Mouse (Mus musculus): ENCODE data around the gene Ppp1r15a. TPM values are rescaled to one million over a fixed set of nuclear protein-coding genes. Genes with fewer than 3 reads are reported as not detected.

Gene Ppp1r15a
- total RNA-seq (2017), result 204 to 390 TPM (median 221 TPM) in 3 replicates

DNA sequence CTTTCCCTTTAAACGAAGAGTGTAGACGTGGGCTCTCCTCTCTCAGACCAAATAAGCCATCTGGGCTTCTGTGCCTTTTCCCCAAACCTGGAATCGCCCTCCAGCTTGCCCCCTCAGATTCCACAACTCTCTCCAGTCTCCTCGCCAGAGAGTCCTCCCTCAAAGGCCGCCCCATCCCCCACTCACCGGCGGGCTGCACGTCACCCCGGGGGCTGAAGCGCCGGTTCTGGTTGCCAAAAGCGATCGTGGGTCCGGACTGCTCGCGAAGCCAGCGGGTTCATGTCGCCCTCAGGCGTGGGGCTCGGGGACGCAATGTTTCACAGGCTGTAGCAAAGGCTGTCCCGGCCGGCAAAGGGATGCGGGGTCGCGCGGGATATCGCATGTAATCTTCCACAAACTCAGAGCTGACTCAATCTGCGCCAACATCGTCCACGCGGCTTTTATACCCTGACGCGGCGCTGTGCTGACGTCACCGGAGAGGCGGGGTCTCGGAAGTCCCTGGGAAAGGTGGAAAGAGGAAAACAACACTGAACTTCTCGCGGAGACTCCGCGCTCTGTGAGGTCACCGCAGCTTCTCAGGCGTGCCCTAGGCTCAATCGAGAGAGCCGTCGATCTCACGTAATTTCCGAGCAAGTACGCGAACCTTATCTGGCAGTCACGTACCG lies at the start of gene Ppp1r15a, which contains the start of gene Plekha4:
Ppp1r15a (minus strand) TSS at position 460 of the 665 bp plus-strand sequence.
Plekha4 (plus strand) TSS at position 522 of the 665 bp plus-strand sequence.
- ATAC-seq (replicated peaks; ENCODE audit: insufficient number of reproducible peaks, low FRiP score, low TSS enrichment, poor library complexity, severe bottlenecking), result peak; percentile 93

DNA sequence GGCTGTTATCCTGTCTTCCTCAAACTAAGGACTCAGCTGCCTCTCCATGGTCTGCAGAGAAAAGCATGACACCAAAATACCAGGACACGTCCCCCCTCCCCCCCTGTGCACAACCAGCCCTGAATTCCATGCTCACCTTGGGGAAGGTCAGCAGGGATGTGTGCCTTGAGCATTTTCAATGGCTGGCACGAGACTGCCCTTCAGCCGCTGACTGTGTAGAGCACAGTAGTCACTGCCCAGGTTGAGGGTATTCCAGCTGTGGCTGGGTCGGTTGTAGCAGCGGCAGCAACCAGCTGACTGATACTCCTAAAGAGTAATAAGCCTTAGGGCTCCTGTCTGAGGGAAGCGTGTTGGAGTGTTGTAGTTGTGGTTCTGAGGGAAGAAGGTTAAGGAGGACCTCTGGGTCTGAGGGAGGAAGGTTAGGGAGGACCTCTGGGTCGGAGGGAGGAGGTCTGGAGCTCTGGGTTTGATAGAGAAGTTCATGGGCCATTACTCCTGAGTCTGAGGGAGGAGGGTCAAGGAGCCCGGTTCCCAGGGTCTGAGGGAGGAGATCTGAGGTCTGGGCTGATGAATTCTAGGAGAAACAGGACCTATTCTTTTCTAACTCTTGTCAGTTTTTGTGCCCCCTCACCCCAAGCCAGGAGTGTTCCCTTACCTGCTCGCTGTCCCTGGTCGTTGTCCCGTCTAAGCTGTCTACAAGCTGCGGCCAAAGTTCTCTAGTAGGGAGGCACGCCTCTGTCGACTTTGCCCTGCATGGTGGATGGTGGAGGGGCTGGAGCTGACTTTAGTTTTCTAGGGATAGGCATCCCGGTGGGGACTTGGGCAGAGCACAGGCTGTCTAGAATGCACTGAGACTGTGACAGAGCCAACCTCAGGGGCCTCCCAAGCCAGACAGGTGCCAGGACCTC lies 48.7 kb upstream of the Ppp1r15a start:
- no peak for ATAC-seq (replicated peaks; ENCODE audit: insufficient number of reproducible peaks, low FRiP score, low TSS enrichment, poor library complexity, severe bottlenecking)

DNA sequence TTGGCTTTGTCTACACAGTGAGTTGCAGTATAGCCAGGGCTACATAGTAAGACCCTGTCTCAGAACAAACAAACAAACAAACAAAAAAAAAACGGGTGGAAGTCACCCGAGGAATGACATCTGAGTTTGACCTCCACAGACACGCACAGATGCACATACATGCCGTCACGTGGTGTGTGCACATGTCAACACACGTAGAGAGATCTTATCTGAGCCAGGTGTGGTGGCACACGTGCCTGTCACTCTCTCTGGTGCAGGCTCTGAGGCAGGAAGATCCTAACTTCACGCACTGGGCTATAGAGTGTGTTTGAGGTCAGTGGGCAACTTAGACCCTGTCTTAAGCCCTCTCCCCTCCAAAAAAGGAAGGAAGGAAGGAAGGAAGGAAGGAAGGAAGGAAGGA lies 47.9 kb upstream of the Ppp1r15a start:
- no peak for ATAC-seq (replicated peaks; ENCODE audit: insufficient number of reproducible peaks, low FRiP score, low TSS enrichment, poor library complexity, severe bottlenecking)

DNA sequence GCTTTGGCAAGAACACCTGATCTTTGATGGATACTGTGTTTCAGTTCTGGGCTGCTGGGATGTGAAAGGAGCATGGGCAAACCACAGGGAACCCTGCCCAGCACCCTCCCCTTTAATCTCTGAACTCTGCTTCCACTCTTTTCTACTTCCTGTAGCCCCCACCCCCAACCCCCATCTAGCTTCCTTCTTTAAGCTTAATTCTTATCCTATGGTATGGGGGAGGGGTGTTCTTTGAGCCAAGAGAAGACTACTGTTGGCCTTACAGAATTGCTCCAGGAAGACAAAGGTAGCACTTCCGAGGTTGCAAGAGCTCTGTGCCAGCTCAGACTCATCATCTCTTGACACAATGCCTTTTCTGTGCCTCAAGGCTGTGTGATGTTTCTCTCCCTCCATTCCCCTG lies 45.9 kb upstream of the Ppp1r15a start:
- ATAC-seq (replicated peaks; ENCODE audit: insufficient number of reproducible peaks, low FRiP score, low TSS enrichment, poor library complexity, severe bottlenecking), result no peak

DNA sequence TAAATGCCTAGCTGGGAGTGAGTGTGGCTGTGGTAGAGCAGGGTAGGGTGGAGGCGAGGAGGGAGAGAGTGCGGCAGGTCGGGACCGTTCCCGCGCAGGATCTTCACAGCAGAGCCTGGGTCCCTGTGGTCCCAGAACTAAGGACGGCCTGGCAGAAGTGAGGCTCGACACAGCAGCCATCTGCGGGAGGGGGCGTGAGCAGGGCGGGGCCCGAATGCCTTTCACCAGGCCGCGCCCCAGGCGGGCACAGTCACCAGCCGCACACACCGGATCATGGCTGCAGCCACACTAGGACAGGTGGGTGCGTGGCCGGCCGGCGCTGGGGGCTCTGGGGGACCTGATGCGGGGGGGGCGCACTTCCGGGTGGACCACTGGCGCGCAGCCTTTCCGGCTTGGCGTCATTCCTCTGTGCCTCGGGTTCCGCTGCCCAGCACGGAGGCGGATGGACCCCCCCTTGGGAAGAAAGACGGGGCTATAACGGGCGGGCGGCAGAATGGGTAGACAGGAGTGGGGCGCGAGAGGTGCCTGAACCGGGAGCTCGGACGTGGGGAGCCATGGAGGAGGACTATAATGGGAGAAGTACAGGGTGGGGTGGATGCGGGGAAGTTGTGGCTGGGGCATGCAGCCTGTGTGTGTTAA lies 44.2 kb upstream of the Ppp1r15a start, which contains the start of gene Bcat2:
Bcat2 (plus strand) TSS at position 51 of the 639 bp plus-strand sequence.
- peak; percentile 61 for ATAC-seq (replicated peaks; ENCODE audit: insufficient number of reproducible peaks, low FRiP score, low TSS enrichment, poor library complexity, severe bottlenecking)

DNA sequence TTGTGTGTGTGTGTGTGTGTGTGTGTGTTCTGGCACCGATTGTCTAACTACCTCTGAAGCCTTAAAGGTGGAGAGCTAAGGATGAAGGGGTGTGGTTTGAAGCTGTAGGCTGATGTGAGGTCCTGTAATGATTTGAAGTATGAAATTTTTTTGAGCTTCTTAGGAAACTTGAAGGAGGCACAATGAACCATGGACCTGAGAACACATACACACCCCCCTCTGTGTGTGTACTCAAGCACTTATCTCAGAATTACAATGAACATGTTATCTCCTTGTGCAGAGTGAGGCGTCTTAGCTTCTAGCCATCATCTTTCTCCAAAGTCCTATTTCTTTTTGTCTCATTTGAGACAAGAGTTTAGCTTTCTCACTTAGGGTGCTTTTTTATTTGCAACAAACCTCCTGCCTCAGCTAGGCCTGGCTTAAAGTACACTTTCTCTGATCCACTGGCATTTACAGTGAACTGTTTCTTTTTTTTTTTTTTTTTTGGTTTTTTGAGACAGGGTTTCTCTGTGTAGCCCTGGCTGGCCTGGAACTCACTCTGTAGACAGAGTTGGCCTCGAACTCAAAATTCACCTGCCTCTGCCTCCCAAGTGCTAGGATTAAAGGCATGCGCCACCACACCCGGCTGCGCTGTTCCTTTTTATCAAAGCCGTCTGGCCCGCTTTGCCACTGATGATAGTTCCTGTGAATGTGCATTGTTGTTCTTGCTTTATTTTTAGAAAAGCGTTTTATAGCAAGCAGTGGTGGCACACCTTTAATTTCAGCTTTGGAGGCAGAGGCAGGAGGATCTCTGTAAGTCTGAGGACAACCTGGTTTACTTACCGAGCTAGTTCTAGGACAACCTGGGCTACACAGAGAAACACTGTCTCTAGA lies 42.8 kb upstream of the Ppp1r15a start:
- ATAC-seq (replicated peaks; ENCODE audit: insufficient number of reproducible peaks, low FRiP score, low TSS enrichment, poor library complexity, severe bottlenecking), result no peak

DNA sequence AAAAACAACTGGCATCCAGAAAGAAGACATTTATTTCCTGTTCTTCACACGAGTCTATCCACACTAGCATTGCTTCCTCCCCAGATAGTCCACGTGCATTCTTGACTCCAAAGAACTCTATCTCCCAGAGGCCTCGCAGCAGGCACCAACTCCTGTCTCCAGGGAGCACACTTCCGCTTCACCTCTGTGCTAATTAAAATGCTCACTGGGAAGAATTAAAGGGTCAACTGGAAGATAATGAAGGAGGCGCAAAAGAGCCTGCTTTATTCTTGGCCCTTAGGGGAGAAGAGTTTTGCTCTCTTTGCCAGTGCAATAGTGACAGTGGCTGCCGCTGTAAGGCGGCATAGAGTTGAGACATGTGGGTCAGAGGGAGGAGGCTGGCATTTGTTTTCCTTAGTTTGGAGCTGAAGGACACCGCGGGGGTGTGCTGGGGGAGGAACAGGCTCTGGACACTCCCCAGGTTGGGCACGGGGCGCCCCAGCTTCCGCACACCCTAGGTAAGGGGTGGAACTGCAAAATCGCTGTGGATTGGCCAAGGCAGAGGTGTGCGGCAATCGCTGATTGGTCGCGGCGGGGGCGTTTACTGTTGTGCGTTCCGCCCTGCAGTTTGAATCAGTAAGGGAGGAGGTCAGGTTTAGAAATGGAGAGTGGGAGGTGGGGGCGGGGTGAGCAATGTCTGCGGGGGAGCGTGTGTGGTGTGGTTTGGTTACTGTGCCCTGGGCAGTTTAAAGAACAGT lies 41.9 kb upstream of the Ppp1r15a start:
- peak; percentile 89 for ATAC-seq (replicated peaks; ENCODE audit: insufficient number of reproducible peaks, low FRiP score, low TSS enrichment, poor library complexity, severe bottlenecking)

DNA sequence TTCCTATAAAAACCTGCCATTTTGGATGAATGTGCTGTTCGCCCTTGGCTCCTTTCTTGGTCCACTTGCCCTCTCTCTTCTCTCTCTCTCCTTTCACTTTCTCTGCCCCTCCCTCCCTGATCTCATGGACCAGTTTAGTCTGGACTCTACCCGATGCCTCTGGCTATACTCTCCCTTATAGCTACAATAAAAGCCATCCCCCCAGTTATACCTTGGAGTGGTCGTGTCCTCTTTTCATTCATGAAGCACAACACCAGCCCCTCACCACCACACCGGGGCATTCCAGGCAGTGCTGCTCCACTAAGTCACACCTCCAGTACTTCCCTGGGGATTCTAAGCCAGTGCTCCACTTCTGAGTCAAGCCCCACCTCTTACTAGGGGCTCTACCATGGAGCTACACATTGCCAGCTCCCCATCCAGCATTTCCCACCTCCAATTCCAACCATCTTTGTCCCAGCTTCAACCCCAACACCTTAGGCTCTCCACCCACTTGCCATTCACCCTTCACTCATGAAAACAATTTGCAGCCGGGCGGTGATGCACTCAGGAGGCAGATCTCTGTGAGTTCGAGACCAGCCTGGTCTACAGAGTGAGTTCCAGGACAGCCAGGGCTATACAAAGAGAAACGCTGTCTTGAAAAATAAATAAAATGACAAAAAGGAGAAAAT lies 41.2 kb upstream of the Ppp1r15a start:
- ATAC-seq (replicated peaks; ENCODE audit: insufficient number of reproducible peaks, low FRiP score, low TSS enrichment, poor library complexity, severe bottlenecking), result no peak

DNA sequence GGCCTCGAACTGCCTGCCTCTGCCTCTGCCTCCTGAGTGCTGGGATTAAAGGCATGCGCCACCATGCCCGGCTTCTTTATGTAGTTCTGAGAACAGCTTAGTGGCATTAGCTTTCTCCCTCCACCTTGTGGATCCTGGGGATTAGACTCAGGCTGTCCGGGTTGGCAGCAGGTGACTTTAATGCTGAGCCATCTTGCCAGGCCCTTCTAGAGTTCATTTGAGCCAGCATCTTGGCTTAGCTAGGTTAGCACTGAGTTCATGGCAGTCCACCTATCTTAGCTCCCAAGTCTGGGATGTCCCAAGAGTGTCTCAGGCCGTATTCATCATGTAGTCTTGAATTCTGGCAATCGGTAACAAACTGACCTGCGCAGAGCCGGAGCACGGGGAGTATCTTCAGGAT lies 39.4 kb upstream of the Ppp1r15a start:
- no peak for ATAC-seq (replicated peaks; ENCODE audit: insufficient number of reproducible peaks, low FRiP score, low TSS enrichment, poor library complexity, severe bottlenecking)

DNA sequence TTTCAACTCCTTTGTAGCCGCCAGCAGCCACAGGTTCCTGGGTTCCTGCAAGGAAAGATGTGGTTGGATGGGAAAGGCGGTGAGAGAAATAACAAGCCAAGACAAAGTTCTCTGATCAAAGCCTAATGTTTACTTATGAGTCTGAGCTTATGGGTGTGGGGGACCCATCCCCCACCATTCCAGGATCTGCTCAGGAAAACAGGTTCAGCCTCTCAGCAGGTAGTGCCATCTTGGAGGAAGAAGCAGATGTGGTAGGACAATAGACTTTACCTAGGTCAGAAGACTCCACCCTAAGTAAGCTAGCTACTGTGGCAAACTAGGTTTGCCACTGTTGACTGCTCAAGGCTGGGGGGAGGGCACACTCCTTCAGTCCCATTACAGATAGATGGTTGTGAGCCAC lies 38.7 kb upstream of the Ppp1r15a start:
- ATAC-seq (replicated peaks; ENCODE audit: insufficient number of reproducible peaks, low FRiP score, low TSS enrichment, poor library complexity, severe bottlenecking), result no peak

DNA sequence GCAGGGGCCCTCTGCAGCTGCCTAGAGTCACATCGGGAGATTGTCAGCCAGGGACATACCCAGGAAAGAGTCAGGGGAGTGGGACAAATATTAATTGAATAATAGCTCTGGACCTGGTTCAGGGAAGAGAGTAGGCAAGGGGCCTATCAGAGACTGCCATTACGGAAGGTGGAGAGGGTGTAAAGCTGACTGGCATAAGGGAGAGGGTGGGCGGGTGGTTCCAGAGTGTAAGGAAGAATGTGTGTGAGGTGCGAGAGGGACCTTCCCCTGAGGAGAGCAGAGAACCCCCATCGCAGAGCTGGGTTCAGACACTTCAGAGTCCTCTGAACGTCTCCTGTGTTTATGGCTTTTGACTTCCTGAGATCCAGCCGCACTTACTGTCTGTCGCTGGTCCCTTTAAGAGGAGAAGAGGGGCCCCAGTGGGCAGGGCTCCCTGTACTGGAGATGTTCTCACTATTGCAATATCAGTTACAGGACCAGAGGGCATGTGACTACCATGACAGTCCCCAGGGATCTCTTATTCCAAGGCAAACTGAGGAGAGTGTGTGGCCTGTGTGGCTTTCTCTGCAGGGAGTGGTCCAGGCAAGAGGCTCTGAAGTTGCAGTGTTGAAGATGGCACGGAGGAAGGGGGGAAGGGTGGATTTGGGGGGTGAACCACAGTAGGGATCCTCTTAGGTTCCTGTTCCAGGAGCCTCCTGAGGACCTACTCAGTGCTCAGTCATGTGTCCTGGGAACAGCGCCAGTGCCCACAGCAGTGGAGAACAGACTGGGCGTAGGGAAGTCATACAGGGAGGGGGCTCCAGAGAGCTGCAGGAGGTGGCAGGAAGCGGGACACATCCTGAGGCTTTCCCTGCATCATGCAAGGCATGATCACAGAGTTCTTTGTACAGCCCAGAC lies 35.8 kb upstream of the Ppp1r15a start:
- ATAC-seq (replicated peaks; ENCODE audit: insufficient number of reproducible peaks, low FRiP score, low TSS enrichment, poor library complexity, severe bottlenecking), result no peak

DNA sequence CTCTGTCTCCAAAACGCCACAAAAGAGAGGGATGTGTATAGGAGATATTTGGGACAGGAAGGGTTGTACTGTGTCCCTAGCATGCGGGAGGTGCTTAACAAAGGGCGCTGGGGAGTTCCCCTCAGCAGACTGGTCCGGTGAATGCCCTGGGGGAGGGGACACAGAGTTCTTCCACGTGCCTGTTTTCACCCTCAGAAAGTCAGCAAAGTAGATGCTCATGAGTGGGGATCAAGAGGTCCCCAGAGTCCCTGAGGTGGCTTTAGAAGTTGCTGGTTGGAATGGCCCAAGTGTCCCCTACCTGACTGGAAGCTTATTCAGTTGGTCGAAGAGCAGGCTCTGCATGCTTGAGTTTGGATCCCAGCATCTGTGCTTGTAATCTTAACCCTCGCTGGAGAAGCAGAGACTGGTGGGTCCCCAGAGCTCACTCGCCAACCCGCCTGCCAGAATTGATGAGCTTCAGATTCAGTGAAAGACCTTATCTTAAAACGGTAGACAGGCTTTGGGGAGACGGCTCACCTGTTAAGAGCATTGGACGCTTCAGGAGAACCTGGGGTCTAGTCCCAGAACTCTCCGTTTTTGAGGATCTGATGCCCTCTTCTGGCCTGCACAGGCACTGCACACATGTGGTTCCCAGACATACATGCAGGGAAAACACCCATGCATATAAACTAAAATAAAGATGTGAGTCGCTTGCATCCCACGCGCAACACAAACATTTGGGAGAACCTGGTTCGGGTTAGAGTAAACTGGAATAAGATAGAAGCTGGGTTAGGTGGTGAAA lies 35.0 kb upstream of the Ppp1r15a start:
- ATAC-seq (replicated peaks; ENCODE audit: insufficient number of reproducible peaks, low FRiP score, low TSS enrichment, poor library complexity, severe bottlenecking), result peak; percentile 62

DNA sequence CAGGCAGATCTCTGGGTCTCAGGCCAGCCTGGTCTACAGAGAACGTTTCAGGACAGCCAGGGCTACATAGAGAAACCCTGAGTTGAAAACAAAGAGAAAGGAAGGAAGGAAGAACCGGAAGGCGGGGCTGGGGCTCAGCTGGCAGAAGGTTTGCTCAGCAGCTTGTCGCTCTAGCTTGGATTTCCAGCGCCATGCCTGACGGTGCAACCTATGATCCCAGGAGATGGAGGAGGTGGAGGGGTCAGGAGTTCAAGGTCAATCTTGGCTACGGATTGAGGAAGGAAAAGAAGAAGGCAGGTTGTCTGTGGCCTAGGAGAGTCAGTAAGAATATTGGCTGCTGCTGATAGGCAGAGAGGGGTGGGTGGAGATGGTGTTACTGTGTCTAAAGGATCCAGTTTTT lies 34.2 kb upstream of the Ppp1r15a start:
- ATAC-seq (replicated peaks; ENCODE audit: insufficient number of reproducible peaks, low FRiP score, low TSS enrichment, poor library complexity, severe bottlenecking), result no peak

DNA sequence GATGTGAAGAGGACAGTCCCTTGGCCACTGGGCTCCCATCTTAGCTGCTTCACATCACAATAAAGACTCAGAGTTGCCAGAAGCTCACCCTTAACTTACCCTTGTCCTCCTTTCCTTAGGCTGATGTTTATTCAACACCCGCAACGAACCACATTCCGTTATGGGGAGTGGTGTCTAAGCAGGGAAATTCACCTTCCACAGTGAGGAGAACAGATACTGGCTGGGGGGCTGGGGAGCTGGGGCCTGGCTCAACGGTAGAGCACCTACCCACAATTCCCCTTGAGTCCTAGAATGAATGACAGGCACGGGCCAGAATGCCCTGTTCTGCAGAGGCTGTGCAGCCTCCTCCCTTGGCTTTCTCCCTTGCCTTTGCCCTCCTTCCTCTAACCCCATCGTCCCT lies 32.8 kb upstream of the Ppp1r15a start:
- ATAC-seq (replicated peaks; ENCODE audit: insufficient number of reproducible peaks, low FRiP score, low TSS enrichment, poor library complexity, severe bottlenecking), result no peak

DNA sequence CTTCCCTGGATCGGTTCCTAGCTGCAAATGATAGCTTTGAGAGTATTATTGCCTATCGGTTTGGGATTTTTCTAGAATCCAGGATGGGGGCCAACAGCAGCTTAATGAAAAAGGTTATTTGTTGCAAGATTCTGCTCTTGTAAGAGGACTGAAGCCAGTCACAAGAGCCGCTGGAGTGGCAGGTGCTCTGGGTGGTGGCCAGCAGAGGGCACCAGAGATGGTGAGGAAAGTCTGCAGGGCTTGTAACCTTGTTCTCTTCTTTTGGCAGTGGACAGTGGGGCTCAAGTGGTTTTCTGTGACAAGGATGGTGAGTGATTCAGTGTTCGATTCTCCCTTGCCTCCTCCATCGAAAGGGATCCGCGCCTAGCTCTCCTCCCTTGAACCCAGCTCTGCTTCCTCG lies 29.7 kb upstream of the Ppp1r15a start:
- peak; percentile 91 for ATAC-seq (replicated peaks; ENCODE audit: insufficient number of reproducible peaks, low FRiP score, low TSS enrichment, poor library complexity, severe bottlenecking)

DNA sequence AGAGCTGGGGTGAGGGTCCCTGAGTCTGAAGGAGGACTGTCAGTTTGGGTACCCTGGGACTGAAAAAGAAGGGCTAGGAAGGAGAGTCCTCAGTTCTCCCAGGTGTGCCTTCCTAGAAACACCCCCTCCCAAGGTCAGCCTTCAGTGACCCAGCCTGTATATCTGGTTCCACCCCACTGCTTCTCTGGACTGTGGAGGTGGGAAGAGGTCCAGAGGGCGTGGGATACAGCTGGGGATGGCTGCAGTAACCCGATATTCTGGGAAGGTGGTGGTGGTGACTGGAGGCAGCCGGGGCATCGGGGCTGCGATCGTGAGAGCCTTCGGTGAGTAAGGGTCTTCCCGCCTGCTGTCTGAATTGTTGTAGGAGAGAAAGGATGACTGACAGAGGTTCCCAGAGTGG lies 28.7 kb upstream of the Ppp1r15a start, which contains the start of gene Hsd17b14:
Hsd17b14 (plus strand) TSS at position 150 of the 400 bp plus-strand sequence.
- ATAC-seq (replicated peaks; ENCODE audit: insufficient number of reproducible peaks, low FRiP score, low TSS enrichment, poor library complexity, severe bottlenecking), result no peak
